Mouse (Mus musculus) MEL (cell line): ENCODE data around the gene Sec16b. TPM values are rescaled to one million over a fixed set of nuclear protein-coding genes. Genes with fewer than 3 reads are reported as not detected.

ENCODE experiments used
- DNase-seq: peaks from one replicate; pipeline ENCODE4 v3.0.0; 2011; ENCODE audit warnings: low read depth, low spot score
- H3K27ac ChIP-seq: 2 replicates; pipeline ENCODE4 v1.5.1; 2012; ENCODE audit warnings: low read depth, mild to moderate bottlenecking, control low read depth, low read length, moderate library complexity; ENCODE audit not compliant: control insufficient read depth
- H3K27me3 ChIP-seq, 2 experiments: fragments of 150-350 bp in 1 of 2; sonication (generic) in 1 of 2; 2 replicates each; pipeline ENCODE4 v1.6.1; 2012; ENCODE audit warnings: low read length in 2 of 2, mild to moderate bottlenecking in 2 of 2, improper control_type of control experiment in 1 of 2, moderate library complexity in 1 of 2; ENCODE audit not compliant: insufficient read depth in 2 of 2, control insufficient read depth in 1 of 2
- H3K36me3 ChIP-seq, 2 experiments: 2 replicates each; pipeline ENCODE4 v1.6.1; 2012 to 2014; ENCODE audit warnings: low read length in 2 of 2, improper control_type of control experiment in 1 of 2, inconsistent platforms in 1 of 2, mild to moderate bottlenecking in 1 of 2; ENCODE audit not compliant: insufficient read depth in 2 of 2, control insufficient read depth in 1 of 2
- H3K4me1 ChIP-seq, 2 experiments: fragments of 150-350 bp in 1 of 2; sonication (generic) in 1 of 2; 2 replicates each; pipeline ENCODE4 v1.6.1; 2012; ENCODE audit warnings: low read length in 2 of 2, improper control_type of control experiment in 1 of 2, mild to moderate bottlenecking in 1 of 2; ENCODE audit not compliant: insufficient read depth in 2 of 2, control insufficient read depth in 1 of 2
- H3K4me3 ChIP-seq, 2 experiments: fragments of 150-350 bp in 1 of 2; sonication (generic) in 1 of 2; 2 replicates each; pipeline ENCODE4 v1.5.1; 2012; ENCODE audit warnings: low read depth in 2 of 2, low read length in 2 of 2, mild to moderate bottlenecking in 2 of 2, moderate library complexity in 2 of 2, control low read depth in 1 of 2, improper control_type of control experiment in 1 of 2; ENCODE audit not compliant: control insufficient read depth in 1 of 2, insufficient read depth in 1 of 2
- H3K79me2 ChIP-seq: 2 replicates; pipeline ENCODE4 v1.6.1; 2012; ENCODE audit warnings: mild to moderate bottlenecking, low read length, moderate library complexity; ENCODE audit not compliant: control insufficient read depth, poor library complexity, insufficient read depth
- H3K9ac ChIP-seq: 2 replicates; pipeline ENCODE4 v1.6.1; 2012; ENCODE audit warnings: low read depth, mild to moderate bottlenecking, control low read depth, low read length, moderate library complexity; ENCODE audit not compliant: control insufficient read depth, poor library complexity, severe bottlenecking
- H3K9me3 ChIP-seq: fragments of 150-350 bp; sonication (generic); replicated peaks from 2 replicates; pipeline ENCODE4 v1.6.1; 2012; ENCODE audit warnings: mild to moderate bottlenecking, low read length, improper control_type of control experiment, moderate library complexity; ENCODE audit not compliant: insufficient read depth
- ELF1 ChIP-seq: IDR thresholded peaks from 2 replicates; pipeline ENCODE4 v1.6.1; 2014; ENCODE audit warnings: low read depth, mild to moderate bottlenecking, inconsistent platforms, low read length, improper control_type of control experiment, moderate library complexity
- EP300 ChIP-seq, 2 experiments: IDR thresholded peaks; 2 replicates each; pipeline ENCODE4 v1.6.1; 2011; ENCODE audit warnings: improper control_type of control experiment in 2 of 2, low read length in 2 of 2, low read depth in 1 of 2, mild to moderate bottlenecking in 1 of 2
- MAX ChIP-seq: IDR thresholded peaks from 2 replicates; pipeline ENCODE4 v1.6.1; 2011; ENCODE audit warnings: low read length, improper control_type of control experiment
- MEF2A ChIP-seq: IDR thresholded peaks from 2 replicates; pipeline ENCODE4 v1.6.1; 2014; ENCODE audit warnings: low read depth, mild to moderate bottlenecking, inconsistent platforms, low read length, improper control_type of control experiment; ENCODE audit not compliant: poor library complexity, insufficient replicate concordance, severe bottlenecking; ENCODE audit errors: extremely low read depth
- MYB ChIP-seq: IDR thresholded peaks from 2 replicates; pipeline ENCODE4 v1.6.1; 2011; ENCODE audit warnings: mild to moderate bottlenecking, low read depth, low read length, improper control_type of control experiment
- RAD21 ChIP-seq: IDR thresholded peaks from 2 replicates; pipeline ENCODE4 v1.6.1; 2011; ENCODE audit warnings: mild to moderate bottlenecking, low read depth, low read length, improper control_type of control experiment
- RCOR1 ChIP-seq: IDR thresholded peaks from 2 replicates; pipeline ENCODE4 v1.6.1; 2012; ENCODE audit warnings: low read depth, mild to moderate bottlenecking, inconsistent platforms, low read length, improper control_type of control experiment
- TBP ChIP-seq: IDR thresholded peaks from 2 replicates; pipeline ENCODE4 v1.8.0; 2011; ENCODE audit warnings: low read depth, low read length, improper control_type of control experiment
- TCF12 ChIP-seq: IDR thresholded peaks from 2 replicates; pipeline ENCODE4 v1.6.1; 2014; ENCODE audit warnings: low read depth, mild to moderate bottlenecking, inconsistent platforms, low read length, improper control_type of control experiment, moderate library complexity
- ZC3H11A ChIP-seq: IDR thresholded peaks from 2 replicates; pipeline ENCODE4 v1.6.1; 2012; ENCODE audit warnings: low read depth, mild to moderate bottlenecking, inconsistent platforms, low read length, improper control_type of control experiment
- polyA plus RNA-seq, 2 experiments: library from polyadenylated mRNA; stranded (reverse) in 1 of 2; unstranded in 1 of 2; fragments of >175 nt in 1 of 2; fragments of >200 nt in 1 of 2; gene quantifications; 2 replicates each; pipeline versions ENCODE4 v1.2.1 to v1.2.4; 2012; ENCODE audit warnings: low replicate concordance in 2 of 2, low read depth in 1 of 2; ENCODE audit not compliant: insufficient read length in 2 of 2, insufficient read depth in 1 of 2, missing spikeins in 1 of 2
- total RNA-seq: library from RNA; depleted of rRNA; stranded (reverse); fragments of 300-350 nt; gene quantifications from 2 replicates; pipeline ENCODE4 v1.2.3, GENCODE M21; 2012

The Sec16b gene
- total and polyA plus RNA-seq, 3 experiments = 0.03 to 0.04 TPM; not detected in 1

DNA sequence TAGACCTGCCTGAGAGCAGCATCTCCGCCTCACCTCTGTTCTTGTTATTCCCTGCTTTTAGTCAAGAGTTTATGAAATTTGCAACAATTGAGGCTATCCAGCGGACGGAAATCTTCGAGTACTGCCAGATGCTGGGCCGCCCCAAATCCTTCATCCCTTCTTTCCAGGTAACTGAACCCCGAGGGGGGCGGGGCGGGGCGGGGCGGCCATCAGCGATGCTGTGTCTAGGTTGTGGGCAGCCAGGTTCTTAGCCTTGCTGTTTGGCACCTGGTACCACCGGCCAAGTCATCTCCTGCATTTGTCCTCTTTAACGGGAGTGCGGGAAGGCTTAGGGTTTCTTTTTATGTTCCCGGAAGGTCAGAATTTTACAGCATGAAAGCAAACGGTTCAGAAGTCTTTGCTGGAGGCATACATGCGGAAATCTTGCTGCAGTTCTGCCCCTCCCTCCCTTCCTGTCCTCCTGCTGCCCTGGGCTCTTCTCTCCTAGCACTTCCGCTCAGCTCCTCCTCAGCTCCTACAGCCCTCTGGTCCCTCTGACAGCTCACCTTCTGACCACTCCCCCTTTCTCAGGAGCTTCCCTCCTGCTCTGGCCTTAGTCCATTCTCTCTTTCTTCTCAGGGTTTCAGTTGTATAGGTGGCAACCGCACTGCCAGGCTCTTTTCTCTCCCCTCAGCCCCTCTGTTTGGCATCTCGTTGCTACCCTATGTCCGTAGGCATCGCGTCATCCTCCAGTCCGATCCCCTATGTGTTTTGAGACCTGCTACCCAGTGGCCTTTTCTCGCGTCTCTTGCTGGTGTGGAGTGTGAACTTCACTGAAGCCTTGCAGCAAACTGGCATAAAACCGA, 48.4 kb downstream of the Sec16b start:
- H3K4me3 ChIP-seq = no peak overlapping the region
- H3K27ac ChIP-seq = no peak overlapping the region
- H3K36me3 ChIP-seq = peaks cover 0 to 6% of the 10 kb centered on the region in 2 experiments; a peak in 2 of 4 replicates
- no peak for TF ChIP-seq RCOR1
- TF ChIP-seq ZC3H11A = no peak
- 0 out of 4 replicates have a peak, but pooled peaks of 1 of the 2 experiments have one; percentile 14 for TF ChIP-seq EP300 (IDR thresholded peaks at IDR 0.05; ENCODE audit: low read depth in 1 of 2, low read length in 2 of 2)
- TF ChIP-seq MAX = no peak
- TF ChIP-seq, all 39 proteins: peak for 1
- H3K4me1 ChIP-seq = peaks cover 1 to 13% of the 10 kb centered on the region in 2 experiments; a peak in 2 of 4 replicates
- no peaks in the 10 kb centered on the region for H3K79me2 ChIP-seq
- peaks cover 0 to 2% of the 10 kb centered on the region in 2 experiments; a peak in 2 of 4 replicates for H3K27me3 ChIP-seq
- no peak overlapping the region for H3K9ac ChIP-seq
- no peak for DNase-seq
- no peaks in the 10 kb centered on the region for H3K9me3 ChIP-seq

DNA sequence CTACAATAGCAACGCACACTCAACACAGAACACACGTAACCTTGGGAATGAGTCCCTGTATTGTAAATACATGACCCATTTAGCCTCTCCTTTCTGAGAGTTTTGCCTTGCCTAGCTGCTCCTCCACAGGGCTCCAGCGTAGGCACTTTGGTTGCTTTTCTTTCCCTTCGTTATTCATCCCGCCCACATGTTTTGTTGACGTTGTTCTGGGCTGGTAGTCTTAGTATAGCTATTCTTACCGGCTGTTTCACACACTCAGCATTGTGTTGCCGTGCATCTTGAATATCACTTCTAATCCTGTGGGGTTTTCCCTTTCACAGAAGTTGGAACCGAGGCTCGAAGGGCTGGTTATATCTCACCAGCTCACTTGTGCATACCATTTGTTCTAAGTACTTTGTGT, 49.2 kb downstream of the Sec16b start:
- no peak overlapping the region for H3K27ac ChIP-seq
- no peaks in the 10 kb centered on the region for H3K9me3 ChIP-seq
- DNase-seq = no peak
- no peak overlapping the region for H3K4me3 ChIP-seq
- peaks cover 0 to 6% of the 10 kb centered on the region in 2 experiments; a peak in 2 of 4 replicates for H3K36me3 ChIP-seq
- no peak overlapping the region for H3K9ac ChIP-seq
- H3K27me3 ChIP-seq = peaks cover 0 to 2% of the 10 kb centered on the region in 2 experiments; a peak in 2 of 4 replicates
- H3K4me1 ChIP-seq = peaks cover 1 to 13% of the 10 kb centered on the region in 2 experiments; a peak in 2 of 4 replicates
- H3K79me2 ChIP-seq = no peaks in the 10 kb centered on the region
- TF ChIP-seq ELF1 = no peak
- TF ChIP-seq TBP = no peak
- TF ChIP-seq MYB = no peak

DNA sequence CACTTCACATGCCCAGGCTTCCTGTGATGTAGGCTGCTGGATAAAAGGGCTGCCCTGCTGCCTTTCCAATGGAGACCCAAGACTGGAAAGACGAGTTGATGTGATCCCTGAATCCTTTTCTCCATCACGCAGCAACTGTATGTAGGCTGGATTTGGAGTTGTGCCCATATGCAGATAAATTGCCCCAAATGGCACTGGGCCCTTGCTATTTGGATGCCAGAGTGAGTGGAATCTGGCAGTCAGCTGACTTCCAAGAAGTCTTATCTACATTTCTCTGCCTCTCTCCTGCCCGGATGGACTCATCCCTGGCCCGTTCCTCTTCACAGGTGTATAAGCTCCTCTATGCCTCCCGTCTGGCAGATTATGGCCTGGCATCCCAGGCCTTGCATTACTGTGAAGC, 49.9 kb downstream of the Sec16b start:
- peaks cover 0 to 6% of the 10 kb centered on the region in 2 experiments; a peak in 2 of 4 replicates for H3K36me3 ChIP-seq

More for the DNA sequence above, 49.9 kb downstream of the Sec16b start:
- Histone ChIP-seq H3K79me2 (no peaks in the 10 kb centered on the region), H3K4me1 (peaks cover 1 to 11% of the 10 kb centered on the region in 2 experiments; a peak in 2 of 4 replicates), H3K9me3 (no peaks in the 10 kb centered on the region), H3K27me3 (peaks cover 0 to 2% of the 10 kb centered on the region in 2 experiments; a peak in 2 of 4 replicates), H3K27ac (no peak overlapping the region), H3K9ac (no peak overlapping the region), H3K4me3 (no peak overlapping the region)
- no peak for DNase-seq
- TF ChIP-seq TCF12 (no peak), MEF2A (no peak), RAD21 (no peak)
